Mouse (Mus musculus) liver, embryonic 11.5 days (tissue): Measurements from ENCODE around the gene Dnajb2. TPM values are rescaled to one million over a fixed set of nuclear protein-coding genes. Genes with fewer than 3 reads are reported as not detected.

Experiments used
- ATAC-seq: fragments of 200-750 bp; cut with Nextera tagmentation; replicated peaks from 2 replicates; pipeline ENCODE4 v1.8.0; 2017; ENCODE audit warnings: moderate number of reproducible peaks, mild to moderate bottlenecking, moderate TSS enrichment, moderate library complexity; ENCODE audit not compliant: low FRiP score
- DNase-seq: peaks from one replicate; pipeline ENCODE4 v3.0.0-alpha.2; 2017; ENCODE audit warnings: low spot score
- H3K27ac ChIP-seq: fragments of 300-500 bp; sonication (generic); 2 replicates; pipeline ENCODE4 v1.5.1; 2014; ENCODE audit warnings: mild to moderate bottlenecking, low read depth, low read length, control low read depth
- H3K27me3 ChIP-seq: fragments of 300-500 bp; sonication (generic); replicated peaks from 2 replicates; pipeline ENCODE4 v1.6.1; 2014; ENCODE audit warnings: low read length, mixed read lengths; ENCODE audit not compliant: control insufficient read depth, insufficient read depth
- H3K36me3 ChIP-seq: fragments of 300-500 bp; sonication (generic); 2 replicates; pipeline ENCODE4 v1.6.1; 2014; ENCODE audit warnings: mild to moderate bottlenecking, low read length, moderate library complexity, mixed read lengths; ENCODE audit not compliant: control insufficient read depth, insufficient read depth
- H3K4me1 ChIP-seq: fragments of 300-500 bp; sonication (generic); replicated peaks from 2 replicates; pipeline ENCODE4 v1.6.1; 2014; ENCODE audit warnings: low read length, mixed read lengths; ENCODE audit not compliant: control insufficient read depth, insufficient read depth
- H3K4me2 ChIP-seq: fragments of 300-500 bp; sonication (generic); 2 replicates; pipeline ENCODE4 v1.6.1; 2014; ENCODE audit warnings: mild to moderate bottlenecking, control low read depth, moderate library complexity
- H3K4me3 ChIP-seq: fragments of 300-500 bp; sonication (generic); 2 replicates; pipeline ENCODE4 v1.5.1; 2014; ENCODE audit warnings: low read depth, low read length, control low read depth
- H3K9ac ChIP-seq: fragments of 300-500 bp; sonication (generic); 2 replicates; pipeline ENCODE4 v1.6.1; 2014; ENCODE audit warnings: low read depth, low read length, control low read depth
- H3K9me3 ChIP-seq: fragments of 300-500 bp; sonication (generic); 2 replicates; pipeline ENCODE4 v1.6.1; 2016; ENCODE audit warnings: low read length, inconsistent platforms, mixed read lengths; ENCODE audit not compliant: control insufficient read depth
- WGBS: fragments of 180-500 bp; shearing (Covaris S2); extraction: QIAGEN DNeasy Blood & Tissue Kit; methylation state at CpG from one replicate; pipeline ENCODE4 v1.1.7; 2014; 5-methylcytosine and 5-hydroxymethylcytosine counted together
- microRNA-seq: library from miRNA; unstranded; fragments of <30 nt; microRNA quantifications from one replicate; pipeline ENCODE4, GENCODE M21; 2017; ENCODE audit warnings: borderline number of aligned reads
- polyA plus RNA-seq: library from polyadenylated mRNA; unstranded; fragments of >200 nt; fragmentation: Nextera tagmentation; extraction: Ambion mirVana; gene quantifications from 2 replicates; pipeline ENCODE4 v1.2.1, GENCODE M21; 2014

The Dnajb2 gene
- polyA plus RNA-seq, 1 experiment from 2014 or later = 13.6 TPM

- no peak for ATAC-seq
- no peaks in the 10 kb centered on the region for H3K27me3 ChIP-seq
- no peak overlapping the region for H3K4me2 ChIP-seq
- no peaks in the 10 kb centered on the region for H3K36me3 ChIP-seq
- DNase-seq = no peak
- H3K9me3 ChIP-seq = no peaks in the 10 kb centered on the region
- no peak overlapping the region for H3K27ac ChIP-seq
- H3K9ac ChIP-seq = no peak overlapping the region
- 85% methylated on average over 8 of the region's 8 CpGs for WGBS
- no peaks in the 10 kb centered on the region for H3K4me1 ChIP-seq
- no peak overlapping the region for H3K4me3 ChIP-seq
These were observed 55.1 kb downstream of the Dnajb2 start for GRCm38 (mm10) chr1:75291321-75291720.

GRCm38 (mm10) chr1:75292476-75293330, 56.5 kb downstream of the Dnajb2 start:
- no peaks in the 10 kb centered on the region for H3K9me3 ChIP-seq
- no peak overlapping the region for H3K4me3 ChIP-seq
- H3K4me1 ChIP-seq = no peaks in the 10 kb centered on the region
- no peak overlapping the region for H3K4me2 ChIP-seq
- H3K9ac ChIP-seq = no peak overlapping the region
- ATAC-seq = no peak
- no peaks in the 10 kb centered on the region for H3K36me3 ChIP-seq
- H3K27me3 ChIP-seq = no peaks in the 10 kb centered on the region
- DNase-seq = peak; percentile 34
- 35% methylated on average over 12 of the region's 12 CpGs for WGBS
- peak overlapping the region; percentile 45; the same call in 1 of the 2 replicates for H3K27ac ChIP-seq

GRCm38 (mm10) chr1:75293331-75293701, 57.1 kb downstream of the Dnajb2 start:
- 79% methylated on average over 5 of the region's 5 CpGs for WGBS
- Histone ChIP-seq H3K9ac (no peak overlapping the region), H3K27ac (peak overlapping the region; percentile 45; the same call in 1 of the 2 replicates), H3K4me2 (no peak overlapping the region), H3K27me3 (no peaks in the 10 kb centered on the region), H3K4me3 (no peak overlapping the region), H3K9me3 (no peaks in the 10 kb centered on the region), H3K36me3 (no peaks in the 10 kb centered on the region), H3K4me1 (no peaks in the 10 kb centered on the region)
- ATAC-seq = no peak
- DNase-seq = no peak

GRCm38 (mm10) chr1:75294294-75294693, 58.1 kb downstream of the Dnajb2 start:
- no peaks in the 10 kb centered on the region for H3K4me1 ChIP-seq
- 58% methylated on average over 5 of the region's 5 CpGs for WGBS
- no peaks in the 10 kb centered on the region for H3K27me3 ChIP-seq
- no peaks in the 10 kb centered on the region for H3K9me3 ChIP-seq
- DNase-seq (no peak), ATAC-seq (no peak)
- no peak overlapping the region for H3K9ac ChIP-seq
- no peak overlapping the region for H3K4me2 ChIP-seq
- H3K4me3 ChIP-seq = no peak overlapping the region
- H3K27ac ChIP-seq = no peak overlapping the region
- H3K36me3 ChIP-seq = no peaks in the 10 kb centered on the region

Small RNA genes lying within 50 kb of the gene (microRNA-seq; reads per million reads assigned to microRNA genes)
- gene Gm27943 = not detected

Other genes with a start within 250 kb of the Dnajb2 start
- gene Nhej1, start 111.2 kb upstream of the Dnajb2 start, polyA plus RNA-seq = 6.8 and 8.6 TPM in 2 replicates
- gene Slc23a3, start 102.5 kb upstream of the Dnajb2 start, polyA plus RNA-seq = 0.23 and 0.42 TPM in 2 replicates
- 63.4 and 68.3 TPM in 2 replicates for gene Cnppd1, start 93.7 kb upstream of the Dnajb2 start, polyA plus RNA-seq
- gene Retreg2, start 93.6 kb upstream of the Dnajb2 start, polyA plus RNA-seq = 72.5 and 72.9 TPM in 2 replicates
- gene Zfand2b, start 67.8 kb upstream of the Dnajb2 start, polyA plus RNA-seq = 45.4 and 50.9 TPM in 2 replicates
- gene Abcb6, start 56.0 kb upstream of the Dnajb2 start, polyA plus RNA-seq = 70.5 and 74.1 TPM in 2 replicates
- 20.5 and 21.5 TPM in 2 replicates for gene Ankzf1, start 44.3 kb upstream of the Dnajb2 start, polyA plus RNA-seq
- 20.0 and 24.1 TPM in 2 replicates for gene Atg9a, start 44.2 kb upstream of the Dnajb2 start, polyA plus RNA-seq
- 8.0 and 9.1 TPM in 2 replicates for gene Glb1l, start 25.6 kb upstream of the Dnajb2 start, polyA plus RNA-seq
- 122 and 131 TPM in 2 replicates for gene Stk16, start 25.6 kb upstream of the Dnajb2 start, polyA plus RNA-seq
- 282 and 298 TPM in 2 replicates for gene Tuba4a, start 16.5 kb upstream of the Dnajb2 start, polyA plus RNA-seq
- gene A630095N17Rik, start 4.3 kb upstream of the Dnajb2 start, polyA plus RNA-seq = not detected in 2 replicates
- gene Ptprn, start 28.1 kb downstream of the Dnajb2 start, polyA plus RNA-seq = 0.55 and 1.0 TPM in 2 replicates
- gene Resp18, start 42.0 kb downstream of the Dnajb2 start, polyA plus RNA-seq = 0.40 TPM in 1 of 2 replicates, not detected in the other
- gene Dnpep, start 81.6 kb downstream of the Dnajb2 start, polyA plus RNA-seq = 83.7 and 98.7 TPM in 2 replicates
- 13.3 and 14.5 TPM in 2 replicates for gene Des, start 123.9 kb downstream of the Dnajb2 start, polyA plus RNA-seq
- 24.8 and 32.3 TPM in 2 replicates for gene Speg, start 138.9 kb downstream of the Dnajb2 start, polyA plus RNA-seq
- gene Gmppa, start 199.5 kb downstream of the Dnajb2 start, polyA plus RNA-seq = 64.0 and 69.1 TPM in 2 replicates
- 0.56 and 0.65 TPM in 2 replicates for gene Asic4, start 214.0 kb downstream of the Dnajb2 start, polyA plus RNA-seq
- 17.7 and 17.9 TPM in 2 replicates for gene Chpf, start 242.9 kb downstream of the Dnajb2 start, polyA plus RNA-seq
- 0.15 and 0.26 TPM in 2 replicates for gene Tmem198, start 243.1 kb downstream of the Dnajb2 start, polyA plus RNA-seq